Mouse (Mus musculus) liver, postnatal 0 days (tissue): ENCODE measurements at regions not wholly inside any gene's neighbourhood (a gene's known extent, or its start where the extent isn't known, plus 50 kb on each side); places are given as distances from the start of the nearest gene placed in this dataset.

Experiments used
- ATAC-seq: fragments of 200-750 bp; cut with Nextera tagmentation; 2 replicates; pipeline ENCODE4 v1.8.0; 2017; ENCODE audit warnings: mild to moderate bottlenecking, moderate library complexity
- DNase-seq: peaks from one replicate; pipeline ENCODE4 v3.0.0-alpha.2; 2016
- H3K27ac ChIP-seq: fragments of 300-500 bp; sonication (generic); 2 replicates; pipeline ENCODE4 v1.5.1; 2014; ENCODE audit warnings: antibody characterized with exemption, moderate library complexity, mild to moderate bottlenecking, low read depth
- H3K27me3 ChIP-seq: fragments of 300-500 bp; sonication (generic); 2 replicates; pipeline ENCODE4 v1.6.1; 2014; ENCODE audit warnings: low read length, control low read depth, mixed read lengths; ENCODE audit not compliant: insufficient read depth
- H3K36me3 ChIP-seq: fragments of 300-500 bp; sonication (generic); replicated peaks from 2 replicates; pipeline ENCODE4 v1.6.1; 2014; ENCODE audit warnings: mild to moderate bottlenecking, control low read depth, low read length, moderate library complexity, mixed read lengths; ENCODE audit not compliant: insufficient read depth
- H3K4me1 ChIP-seq: fragments of 300-500 bp; sonication (generic); 2 replicates; pipeline ENCODE4 v1.6.1; 2014; ENCODE audit warnings: antibody characterized with exemption, mild to moderate bottlenecking, control low read depth; ENCODE audit not compliant: insufficient read depth
- H3K4me2 ChIP-seq: fragments of 300-500 bp; sonication (generic); 2 replicates; pipeline ENCODE4 v1.6.1; 2014; ENCODE audit warnings: low read depth, mild to moderate bottlenecking, low read length, moderate library complexity, mixed read lengths
- H3K4me3 ChIP-seq: fragments of 300-500 bp; sonication (generic); 2 replicates; pipeline ENCODE4 v1.5.1; 2014; ENCODE audit warnings: low read depth, low read length
- H3K9ac ChIP-seq: fragments of 300-500 bp; sonication (generic); replicated peaks from 2 replicates; pipeline ENCODE4 v1.6.1; 2014; ENCODE audit warnings: mild to moderate bottlenecking, moderate library complexity
- H3K9me3 ChIP-seq: fragments of 300-500 bp; sonication (generic); 2 replicates; pipeline ENCODE4 v1.6.1; 2016; ENCODE audit warnings: mild to moderate bottlenecking, control low read depth, low read length, mixed read lengths
- CTCF ChIP-seq: sonication (generic); IDR thresholded peaks from 2 replicates; pipeline ENCODE4 v1.5.1; 2016; ENCODE audit warnings: antibody characterized with exemption, low read depth
- EP300 ChIP-seq: IDR thresholded peaks from 2 replicates; pipeline ENCODE4 v1.6.1; 2016; ENCODE audit warnings: antibody characterized with exemption, low read depth, mild to moderate bottlenecking
- WGBS: fragments of 180-500 bp; shearing (Covaris S2); extraction: QIAGEN DNeasy Blood & Tissue Kit; methylation state at CpG from one replicate; pipeline ENCODE4 v1.1.7; 2014; ENCODE audit not compliant: insufficient replicate concordance; 5-methylcytosine and 5-hydroxymethylcytosine counted together

GRCm38 (mm10) chr6:67178531-67178930 lies 59.4 kb upstream of the Serbp1 start:
- Histone ChIP-seq H3K27me3 (no peaks in the 10 kb centered on the region), H3K36me3 (no peaks in the 10 kb centered on the region), H3K9me3 (no peaks in the 10 kb centered on the region), H3K4me3 (no peak overlapping the region), H3K27ac (peak overlapping the region; percentile 34; the same call in 1 of the 2 replicates), H3K4me1 (peaks cover 16% of the 10 kb centered on the region), H3K4me2 (no peak overlapping the region), H3K9ac (no peak overlapping the region)
- 57% methylated on average over 4 of the region's 4 CpGs for WGBS
- DNase-seq (no peak), ATAC-seq (no peak)
- TF ChIP-seq CTCF (no peak), EP300 (no peak)

DNA sequence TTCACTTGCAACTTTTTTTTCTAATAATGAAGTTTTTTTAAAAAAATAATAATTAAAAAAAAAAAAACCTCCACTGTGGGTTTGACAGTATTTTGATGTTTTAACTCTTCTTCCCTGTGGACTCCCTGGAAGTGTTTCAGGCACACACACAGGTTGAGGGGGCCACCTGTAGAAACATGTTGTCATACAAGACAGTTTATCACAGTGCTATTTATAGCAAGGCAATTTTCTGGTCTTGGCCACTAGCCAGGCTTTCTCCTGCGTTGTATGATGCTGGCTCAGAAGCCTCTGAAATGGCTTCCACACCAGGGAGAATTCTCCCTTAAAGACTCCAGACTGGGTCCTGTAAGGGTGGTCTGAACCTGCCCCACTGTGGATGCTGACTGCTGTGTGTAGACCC lies 59.9 kb upstream of the Serbp1 start:
- peak overlapping the region; percentile 34; the same call in 1 of the 2 replicates for H3K27ac ChIP-seq

DNA sequence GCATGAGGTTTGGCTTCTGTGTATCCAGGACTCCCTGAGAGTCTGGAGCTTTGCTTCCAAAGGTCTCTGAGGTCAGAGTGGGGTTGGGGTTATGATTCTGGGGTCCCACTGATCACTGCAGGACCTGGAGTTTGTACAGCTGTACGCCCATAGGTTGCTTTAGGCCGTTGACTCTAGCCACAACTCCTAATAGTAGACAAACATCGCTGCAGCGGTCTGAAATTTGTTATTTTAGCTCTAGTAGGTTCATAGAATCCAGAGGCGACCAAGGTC lies 67.4 kb upstream of the Serbp1 start:
- ATAC-seq (no peak), DNase-seq (no peak)
- Histone ChIP-seq H3K36me3 (no peaks in the 10 kb centered on the region), H3K9ac (peak overlapping the region; percentile 28), H3K4me2 (peak overlapping the region; percentile 53), H3K4me3 (peak overlapping the region; percentile 19), H3K4me1 (peaks cover 15% of the 10 kb centered on the region), H3K27ac (peak overlapping the region; percentile 66; the same call in 1 of the 2 replicates), H3K9me3 (no peaks in the 10 kb centered on the region), H3K27me3 (no peaks in the 10 kb centered on the region)
- TF ChIP-seq CTCF (no peak), EP300 (no peak)
- 77% methylated on average over 5 of the region's 5 CpGs for WGBS

More for the DNA sequence above, 59.9 kb upstream of the Serbp1 start:
- Histone ChIP-seq H3K9me3 (no peaks in the 10 kb centered on the region), H3K4me2 (no peak overlapping the region), H3K4me1 (peaks cover 11% of the 10 kb centered on the region), H3K4me3 (no peak overlapping the region), H3K27me3 (no peaks in the 10 kb centered on the region), H3K36me3 (no peaks in the 10 kb centered on the region), H3K9ac (no peak overlapping the region)
- 18% methylated on average over 1 of the region's 1 CpGs for WGBS
- ATAC-seq (no peak), DNase-seq (no peak)
- TF ChIP-seq EP300 (no peak), CTCF (no peak)

- Histone ChIP-seq H3K9ac (peak overlapping the region; percentile 28), H3K9me3 (no peaks in the 10 kb centered on the region), H3K4me3 (peak overlapping the region; percentile 19), H3K36me3 (no peaks in the 10 kb centered on the region), H3K27me3 (no peaks in the 10 kb centered on the region), H3K4me2 (peak overlapping the region; percentile 53), H3K4me1 (peaks cover 15% of the 10 kb centered on the region), H3K27ac (peak overlapping the region; percentile 66)
- TF ChIP-seq EP300 = peak; percentile 39
- TF ChIP-seq CTCF = peak; percentile 95
- DNase-seq (peak; percentile 72), ATAC-seq (peak; percentile 96)
- WGBS = 40% methylated on average over 13 of the region's 13 CpGs
Measured at GRCm38 (mm10) chr6:67169873-67170673, 67.9 kb upstream of the Serbp1 start.

DNA sequence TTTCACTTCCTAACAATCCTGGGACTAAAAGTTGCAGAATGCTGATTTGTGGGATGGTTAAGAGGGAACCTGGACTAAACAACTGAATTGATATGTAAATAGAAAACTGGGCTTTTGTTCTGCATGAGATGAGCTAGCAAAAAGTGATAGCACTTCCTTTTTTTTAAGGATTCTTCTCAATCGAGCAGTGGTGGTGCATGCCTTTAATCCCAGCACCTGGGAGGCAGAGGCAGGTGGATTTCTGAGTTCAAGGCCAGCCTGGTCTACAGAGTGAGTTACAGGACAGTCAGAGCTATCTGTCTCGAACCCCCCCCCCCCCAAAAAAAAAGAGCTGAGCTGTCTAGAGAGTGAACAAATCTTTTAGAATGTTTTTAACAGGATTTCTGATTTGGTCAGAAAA lies 69.2 kb upstream of the Serbp1 start:
- DNase-seq = no peak
- ATAC-seq = no peak
- Histone ChIP-seq H3K4me3 (peak overlapping the region; percentile 40), H3K27ac (peak overlapping the region; percentile 48; the same call in 1 of the 2 replicates), H3K27me3 (no peaks in the 10 kb centered on the region), H3K9me3 (no peaks in the 10 kb centered on the region), H3K36me3 (no peaks in the 10 kb centered on the region), H3K4me1 (peaks cover 19% of the 10 kb centered on the region), H3K9ac (peak overlapping the region; percentile 55), H3K4me2 (peak overlapping the region; percentile 68)
- no peak for TF ChIP-seq EP300
- TF ChIP-seq CTCF = no peak
- WGBS = 23% methylated on average over 2 of the region's 2 CpGs

DNA sequence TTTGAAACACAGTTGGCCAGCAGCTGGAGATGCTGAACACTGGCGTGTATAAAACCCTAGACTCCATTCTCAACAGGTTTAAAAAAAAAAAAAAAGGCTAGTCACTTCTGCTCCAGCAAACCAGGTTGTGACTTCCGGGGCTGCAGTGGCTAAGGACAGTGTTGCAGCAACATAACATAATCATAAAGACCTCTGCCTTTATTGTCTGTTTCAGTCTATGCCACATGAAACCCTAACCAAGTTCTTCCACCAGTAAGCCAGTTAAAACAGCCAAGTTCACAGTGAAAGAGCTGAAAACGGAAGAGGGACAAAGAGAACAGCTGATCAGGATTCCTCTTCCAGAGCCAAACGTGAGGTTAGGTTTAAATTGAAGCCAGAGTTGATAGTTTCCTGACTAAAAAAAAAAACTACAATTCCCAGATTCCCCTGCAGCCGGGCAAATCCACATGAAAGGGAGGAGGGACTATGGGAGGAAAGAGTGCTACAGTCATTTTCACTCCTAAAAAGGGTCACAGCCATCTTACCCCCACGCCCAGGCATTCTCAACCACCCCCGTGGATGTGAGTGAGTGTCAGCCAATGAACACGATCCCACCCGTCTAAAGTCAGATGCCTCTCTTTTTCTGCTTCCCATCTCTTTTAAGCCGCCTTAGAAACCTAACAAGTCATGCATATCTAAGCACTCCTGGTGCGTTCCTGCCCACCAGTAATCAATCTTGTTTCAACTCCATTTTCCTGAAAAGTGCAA lies 69.8 kb upstream of the Serbp1 start:
- peak overlapping the region; percentile 55 for H3K9ac ChIP-seq
- H3K4me1 ChIP-seq = peaks cover 23% of the 10 kb centered on the region

More for the DNA sequence above, 69.8 kb upstream of the Serbp1 start:
- DNase-seq = no peak
- Histone ChIP-seq H3K4me2 (peak overlapping the region; percentile 68), H3K9me3 (no peaks in the 10 kb centered on the region), H3K27me3 (no peaks in the 10 kb centered on the region), H3K4me3 (peak overlapping the region; percentile 40), H3K27ac (peak overlapping the region; percentile 48; the same call in 1 of the 2 replicates), H3K36me3 (no peaks in the 10 kb centered on the region)
- TF ChIP-seq CTCF (no peak), EP300 (no peak)
- no peak for ATAC-seq
- 21% methylated on average over 11 of the region's 11 CpGs for WGBS
